Mouse (Mus musculus) ES-E14 (cell line): ENCODE results near the gene Sult1a1.

ENCODE experiments used
- MAFK ChIP-seq: IDR thresholded peaks from 2 replicates; pipeline ENCODE4 v1.6.1; 2014; ENCODE audit warnings: mild to moderate bottlenecking, low read depth, low read length, inconsistent platforms; ENCODE audit not compliant: insufficient read depth
- ZNF384 ChIP-seq: IDR thresholded peaks from 2 replicates; pipeline ENCODE4 v1.6.1; 2012; ENCODE audit warnings: low read depth, low read length, inconsistent platforms

DNA sequence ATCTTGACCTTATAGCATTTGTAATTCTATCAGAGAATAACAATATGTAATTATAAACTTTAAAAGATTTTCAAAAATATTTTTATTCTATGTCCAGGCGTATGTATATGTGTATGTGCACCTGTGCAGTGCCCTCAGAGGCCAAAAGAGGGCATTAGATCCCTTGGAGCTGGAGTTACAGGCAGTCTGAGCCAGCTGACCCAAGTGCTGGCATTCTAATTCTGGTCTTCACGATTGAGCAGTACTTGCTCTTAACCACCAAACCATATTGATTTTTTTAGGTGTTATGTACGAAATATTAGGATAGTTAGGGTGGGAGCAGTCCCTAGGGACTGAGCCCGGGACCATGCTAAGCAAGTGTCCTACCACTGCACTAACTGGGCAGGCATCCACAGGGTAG is 27.7 kb downstream of the Sult1a1 start:
- no peak for TF ChIP-seq ZNF384
- TF ChIP-seq MAFK, result no peak
